Mouse (Mus musculus) stomach, postnatal 0 days (tissue): Measurements from ENCODE around the gene Abcg4. TPM values are rescaled to one million over a fixed set of nuclear protein-coding genes. Genes with fewer than 3 reads are reported as not detected.

Source experiments
- ATAC-seq: fragments of 200-750 bp; cut with Nextera tagmentation; 2 replicates; pipeline ENCODE4 v1.8.0; 2017; ENCODE audit not compliant: low FRiP score, low TSS enrichment
- DNase-seq: peaks from one replicate; pipeline ENCODE4 v3.0.0-alpha.2; 2016; ENCODE audit warnings: low spot score
- H3K27ac ChIP-seq: fragments of 300-500 bp; sonication (generic); replicated peaks from 2 replicates; pipeline ENCODE4 v1.5.1; 2014; ENCODE audit warnings: mild to moderate bottlenecking, control low read depth
- H3K27me3 ChIP-seq: fragments of 300-500 bp; sonication (generic); 2 replicates; pipeline ENCODE4 v1.6.1; 2014; ENCODE audit warnings: low read length; ENCODE audit not compliant: control insufficient read depth, insufficient read depth
- H3K36me3 ChIP-seq: fragments of 300-500 bp; sonication (generic); 2 replicates; pipeline ENCODE4 v1.6.1; 2014; ENCODE audit warnings: low read length, mixed read lengths; ENCODE audit not compliant: control insufficient read depth, insufficient read depth
- H3K4me1 ChIP-seq: fragments of 300-500 bp; sonication (generic); replicated peaks from 2 replicates; pipeline ENCODE4 v1.6.1; 2014; ENCODE audit warnings: antibody characterized with exemption; ENCODE audit not compliant: control insufficient read depth, insufficient read depth
- H3K4me2 ChIP-seq: fragments of 300-500 bp; sonication (generic); replicated peaks from 2 replicates; pipeline ENCODE4 v1.6.1; 2014; ENCODE audit warnings: low read depth, mild to moderate bottlenecking, control low read depth, moderate library complexity
- H3K4me3 ChIP-seq: fragments of 300-500 bp; sonication (generic); 2 replicates; pipeline ENCODE4 v1.5.1; 2014; ENCODE audit warnings: low read depth, low read length, control low read depth
- H3K9ac ChIP-seq: fragments of 300-500 bp; sonication (generic); 2 replicates; pipeline ENCODE4 v1.6.1; 2014; ENCODE audit warnings: mild to moderate bottlenecking, low read length, control low read depth, mixed read lengths
- H3K9me3 ChIP-seq: fragments of 300-500 bp; sonication (generic); 2 replicates; pipeline ENCODE4 v1.6.1; 2016; ENCODE audit warnings: low read length; ENCODE audit not compliant: control insufficient read depth
- CTCF ChIP-seq: IDR thresholded peaks from 2 replicates; pipeline ENCODE4 v1.5.1; 2016; ENCODE audit warnings: antibody characterized with exemption, low read depth, mild to moderate bottlenecking, moderate library complexity
- EP300 ChIP-seq: optimal IDR thresholded peaks from 2 replicates; pipeline ENCODE3; 2016; ENCODE audit warnings: antibody characterized with exemption
- WGBS: fragments of 180-500 bp; shearing (Covaris S2); extraction: QIAGEN DNeasy Blood & Tissue Kit; methylation state at CpG from one replicate; pipeline ENCODE4 v1.1.7; 2014; 5-methylcytosine and 5-hydroxymethylcytosine counted together
- polyA plus RNA-seq: library from polyadenylated mRNA; unstranded; fragments of >200 nt; fragmentation: Nextera tagmentation; extraction: Ambion mirVana; gene quantifications from 2 replicates; pipeline ENCODE4 v1.2.1, GENCODE M21; 2015

Gene Abcg4
- polyA plus RNA-seq, 1 experiment from 2014 or later: 1.4 TPM

- Histone ChIP-seq H3K36me3 (peaks cover 18% of the 10 kb centered on the region), H3K9ac (no peak overlapping the region; the same call in 1 of the 2 replicates), H3K4me1 (no peaks in the 10 kb centered on the region), H3K9me3 (no peaks in the 10 kb centered on the region), H3K4me2 (peak overlapping the region; percentile 21), H3K27ac (peak overlapping the region; percentile 71), H3K4me3 (no peak overlapping the region), H3K27me3 (no peaks in the 10 kb centered on the region)
- DNase-seq: peak; percentile 44
- TF ChIP-seq CTCF (peak; percentile 25; the same call in 1 of the 2 replicates), EP300 (peak; percentile 53)
- WGBS: 21% methylated on average over 27 of the region's 27 CpGs
- peak; percentile 67 for ATAC-seq
These were observed 23.0 kb upstream of the Abcg4 start for GRCm38 (mm10) chr9:44311136-44312134.

GRCm38 (mm10) chr9:44310750-44311135, 22.3 kb upstream of the Abcg4 start:
- ATAC-seq: 0 out of 2 replicates have a peak, but pooled peaks have one; percentile 2
- H3K9ac ChIP-seq: 0 out of 2 replicates have a peak overlapping the region, but pooled peaks have one; percentile 8
- WGBS: 41% methylated on average over 10 of the region's 10 CpGs

GRCm38 (mm10) chr9:44309756-44310155, 21.3 kb upstream of the Abcg4 start:
- Histone ChIP-seq H3K4me2 (no peak overlapping the region), H3K4me3 (no peak overlapping the region), H3K4me1 (no peaks in the 10 kb centered on the region), H3K9me3 (no peaks in the 10 kb centered on the region), H3K9ac (no peak overlapping the region), H3K27me3 (no peaks in the 10 kb centered on the region), H3K36me3 (peaks cover 3% of the 10 kb centered on the region), H3K27ac (no peak overlapping the region)
- ATAC-seq (no peak), DNase-seq (no peak)
- WGBS: 58% methylated on average over 3 of the region's 3 CpGs
- no peak for TF ChIP-seq CTCF
- no peak for TF ChIP-seq EP300

More at GRCm38 (mm10) chr9:44310750-44311135, 22.3 kb upstream of the Abcg4 start:
- no peak for TF ChIP-seq CTCF
- no peak for TF ChIP-seq EP300
- Histone ChIP-seq H3K27ac (peak overlapping the region; percentile 71), H3K4me2 (peak overlapping the region; percentile 21), H3K4me1 (no peaks in the 10 kb centered on the region), H3K9me3 (no peaks in the 10 kb centered on the region), H3K4me3 (no peak overlapping the region), H3K27me3 (no peaks in the 10 kb centered on the region), H3K36me3 (peaks cover 13% of the 10 kb centered on the region)
- no peak for DNase-seq

- no peaks in the 10 kb centered on the region for H3K4me1 ChIP-seq
- H3K9ac ChIP-seq: no peak overlapping the region
- ATAC-seq (no peak), DNase-seq (no peak)
- no peaks in the 10 kb centered on the region for H3K9me3 ChIP-seq
- peaks cover 1% of the 10 kb centered on the region for H3K36me3 ChIP-seq
- no peak overlapping the region for H3K4me2 ChIP-seq
- H3K27ac ChIP-seq: no peak overlapping the region
- H3K27me3 ChIP-seq: no peaks in the 10 kb centered on the region
- H3K4me3 ChIP-seq: no peak overlapping the region
- TF ChIP-seq CTCF (no peak), EP300 (no peak)
- WGBS: 80% methylated on average over 2 of the region's 2 CpGs
These were observed 18.8 kb upstream of the Abcg4 start for GRCm38 (mm10) chr9:44307248-44307647.

GRCm38 (mm10) chr9:44306532-44306931, 18.1 kb upstream of the Abcg4 start:
- Histone ChIP-seq H3K27me3 (no peaks in the 10 kb centered on the region), H3K4me3 (no peak overlapping the region), H3K9ac (no peak overlapping the region), H3K4me1 (no peaks in the 10 kb centered on the region), H3K27ac (no peak overlapping the region), H3K9me3 (no peaks in the 10 kb centered on the region), H3K36me3 (peaks cover 5% of the 10 kb centered on the region), H3K4me2 (no peak overlapping the region)
- 91% methylated on average over 6 of the region's 6 CpGs for WGBS
- TF ChIP-seq EP300 (no peak), CTCF (no peak)
- no peak for DNase-seq
- ATAC-seq: no peak
